Mouse (Mus musculus): ENCODE measurements around the gene Cdkn1a. TPM values are rescaled to one million over a fixed set of nuclear protein-coding genes. Genes with fewer than 3 reads are reported as not detected.
A peak's percentile ranks its signal among the peaks of the same experiment; 100 is the strongest.

Gene Cdkn1a
- polyA plus RNA-seq, 1 experiment from 2014 or later = 29.3 TPM

GRCm38 (mm10) chr17:29074085-29074484, 16.7 kb upstream of the Cdkn1a start:
- Histone ChIP-seq H3K4me3 (no peak overlapping the region), H3K36me3 (ENCODE audit: poor library complexity, severe bottlenecking) (no peaks in the 10 kb centered on the region), H3K4me2 (no peak overlapping the region), H3K9ac (no peak overlapping the region), H3K27me3 (0 out of 2 replicates have a peak, but pooled peaks cover 5% of the 10 kb centered on the region), H3K27ac (no peak overlapping the region), H3K9me3 (replicated peaks) (no peaks in the 10 kb centered on the region), H3K4me1 (peaks cover 20% of the 10 kb centered on the region)
- no peak for ATAC-seq
- WGBS = 79% methylated on average over 13 of the region's 13 CpGs

GRCm38 (mm10) chr17:29076235-29076634, 14.5 kb upstream of the Cdkn1a start:
- Histone ChIP-seq H3K27me3 (peaks cover 13% of the 10 kb centered on the region), H3K36me3 (ENCODE audit: poor library complexity, severe bottlenecking) (no peaks in the 10 kb centered on the region), H3K4me3 (no peak overlapping the region), H3K9me3 (replicated peaks) (no peaks in the 10 kb centered on the region), H3K27ac (no peak overlapping the region), H3K4me1 (peaks cover 31% of the 10 kb centered on the region), H3K4me2 (no peak overlapping the region), H3K9ac (no peak overlapping the region)
- WGBS = 89% methylated on average over 8 of the region's 8 CpGs
- no peak for ATAC-seq

- WGBS = 19% methylated on average over 14 of the region's 14 CpGs
- Histone ChIP-seq H3K4me2 (peak overlapping the region; percentile 53), H3K27me3 (peaks cover 23% of the 10 kb centered on the region), H3K9ac (0 out of 2 replicates have a peak overlapping the region, but pooled peaks have one; percentile 34), H3K4me3 (peak overlapping the region; percentile 12), H3K27ac (no peak overlapping the region), H3K4me1 (peaks cover 39% of the 10 kb centered on the region), H3K9me3 (replicated peaks) (no peaks in the 10 kb centered on the region), H3K36me3 (ENCODE audit: poor library complexity, severe bottlenecking) (no peaks in the 10 kb centered on the region)
- 0 out of 2 replicates have a peak, but pooled peaks have one; percentile 45 for ATAC-seq
Observed at GRCm38 (mm10) chr17:29077786-29078509, 12.8 kb upstream of the Cdkn1a start.

GRCm38 (mm10) chr17:29078519-29079383, 12.0 kb upstream of the Cdkn1a start:
- ATAC-seq = no peak
- WGBS = 5% methylated on average over 25 of the region's 25 CpGs
- Histone ChIP-seq H3K4me3 (peak overlapping the region; percentile 12), H3K9me3 (replicated peaks) (no peaks in the 10 kb centered on the region), H3K4me1 (peaks cover 35% of the 10 kb centered on the region), H3K9ac (0 out of 2 replicates have a peak overlapping the region, but pooled peaks have one; percentile 34), H3K27me3 (peaks cover 23% of the 10 kb centered on the region), H3K36me3 (ENCODE audit: poor library complexity, severe bottlenecking) (no peaks in the 10 kb centered on the region), H3K4me2 (peak overlapping the region; percentile 53), H3K27ac (no peak overlapping the region; the same call in 1 of the 2 replicates)

- no peak overlapping the region for H3K4me3 ChIP-seq
- H3K36me3 ChIP-seq (ENCODE audit: poor library complexity, severe bottlenecking) = no peaks in the 10 kb centered on the region
- no peak overlapping the region for H3K9ac ChIP-seq
- peak overlapping the region; percentile 33 for H3K4me2 ChIP-seq
- no peak overlapping the region for H3K27ac ChIP-seq
- ATAC-seq = peak; percentile 41; the same call in 1 of the 2 replicates
- H3K27me3 ChIP-seq = peaks cover 22% of the 10 kb centered on the region
- WGBS = 5% methylated on average over 23 of the region's 23 CpGs
- no peaks in the 10 kb centered on the region for H3K9me3 ChIP-seq (replicated peaks)
- H3K4me1 ChIP-seq = peaks cover 35% of the 10 kb centered on the region
Observed at GRCm38 (mm10) chr17:29080758-29081617, 9.8 kb upstream of the Cdkn1a start.

- peaks cover 22% of the 10 kb centered on the region for H3K27me3 ChIP-seq
- peak overlapping the region; percentile 33 for H3K4me2 ChIP-seq
- 4% methylated on average over 21 of the region's 21 CpGs for WGBS
- H3K36me3 ChIP-seq (ENCODE audit: poor library complexity, severe bottlenecking) = no peaks in the 10 kb centered on the region
- H3K4me1 ChIP-seq = peaks cover 35% of the 10 kb centered on the region
- no peak for ATAC-seq
- H3K27ac ChIP-seq = 0 out of 2 replicates have a peak overlapping the region, but pooled peaks have one; percentile 31
- H3K4me3 ChIP-seq = no peak overlapping the region
- H3K9me3 ChIP-seq (replicated peaks) = no peaks in the 10 kb centered on the region
- no peak overlapping the region for H3K9ac ChIP-seq
Observed at GRCm38 (mm10) chr17:29081618-29082381, 9.0 kb upstream of the Cdkn1a start.

- no peak overlapping the region for H3K4me2 ChIP-seq
- ATAC-seq = no peak
- peaks cover 26% of the 10 kb centered on the region for H3K4me1 ChIP-seq
- H3K27ac ChIP-seq = no peak overlapping the region
- no peaks in the 10 kb centered on the region for H3K36me3 ChIP-seq (ENCODE audit: poor library complexity, severe bottlenecking)
- no peaks in the 10 kb centered on the region for H3K9me3 ChIP-seq (replicated peaks)
- no peak overlapping the region for H3K4me3 ChIP-seq
- no peak overlapping the region for H3K9ac ChIP-seq
- peaks cover 22% of the 10 kb centered on the region for H3K27me3 ChIP-seq
- 93% methylated on average over 8 of the region's 8 CpGs for WGBS
Observed at GRCm38 (mm10) chr17:29083586-29083985, 7.2 kb upstream of the Cdkn1a start.

- Histone ChIP-seq H3K36me3 (ENCODE audit: poor library complexity, severe bottlenecking) (no peaks in the 10 kb centered on the region), H3K27me3 (peaks cover 20% of the 10 kb centered on the region), H3K27ac (no peak overlapping the region), H3K4me2 (no peak overlapping the region), H3K9ac (no peak overlapping the region), H3K4me3 (no peak overlapping the region), H3K9me3 (replicated peaks) (no peaks in the 10 kb centered on the region), H3K4me1 (peaks cover 20% of the 10 kb centered on the region)
- 91% methylated on average over 7 of the region's 7 CpGs for WGBS
- no peak for ATAC-seq
Observed at GRCm38 (mm10) chr17:29084656-29085055, 6.1 kb upstream of the Cdkn1a start.

GRCm38 (mm10) chr17:29085266-29085665, 5.5 kb upstream of the Cdkn1a start:
- 83% methylated on average over 10 of the region's 10 CpGs for WGBS
- Histone ChIP-seq H3K4me3 (no peak overlapping the region), H3K27ac (no peak overlapping the region), H3K9me3 (replicated peaks) (no peaks in the 10 kb centered on the region), H3K9ac (no peak overlapping the region), H3K36me3 (ENCODE audit: poor library complexity, severe bottlenecking) (no peaks in the 10 kb centered on the region), H3K27me3 (peaks cover 20% of the 10 kb centered on the region), H3K4me2 (no peak overlapping the region), H3K4me1 (peaks cover 20% of the 10 kb centered on the region)
- no peak for ATAC-seq

- Histone ChIP-seq H3K4me2 (no peak overlapping the region), H3K9me3 (replicated peaks) (no peaks in the 10 kb centered on the region), H3K27me3 (peaks cover 11% of the 10 kb centered on the region; the same call in 1 of the 2 replicates), H3K4me3 (no peak overlapping the region), H3K9ac (no peak overlapping the region), H3K27ac (no peak overlapping the region), H3K4me1 (peaks cover 4% of the 10 kb centered on the region; the same call in 1 of the 2 replicates), H3K36me3 (ENCODE audit: poor library complexity, severe bottlenecking) (no peaks in the 10 kb centered on the region)
- 75% methylated on average over 4 of the region's 4 CpGs for WGBS
- ATAC-seq = no peak
Observed at GRCm38 (mm10) chr17:29086916-29087315, 3.9 kb upstream of the Cdkn1a start.

All from forebrain, embryonic 13.5 days (tissue).